Mouse (Mus musculus) E14TG2a.4 (cell line): ENCODE measurements around the gene Ptpn12.

Experiments used
- CTCF ChIP-seq: conservative IDR thresholded peaks from 2 replicates; pipeline ENCODE4 v1.5.1; 2014; ENCODE audit warnings: low read length
- NANOG ChIP-seq: IDR thresholded peaks from 2 replicates; pipeline ENCODE4 v1.6.1; 2014; ENCODE audit warnings: borderline replicate concordance, low read length, mixed read lengths
- POU5F1 ChIP-seq: IDR thresholded peaks from 2 replicates; pipeline ENCODE4 v1.6.1; 2014; ENCODE audit warnings: low read length, borderline replicate concordance

DNA sequence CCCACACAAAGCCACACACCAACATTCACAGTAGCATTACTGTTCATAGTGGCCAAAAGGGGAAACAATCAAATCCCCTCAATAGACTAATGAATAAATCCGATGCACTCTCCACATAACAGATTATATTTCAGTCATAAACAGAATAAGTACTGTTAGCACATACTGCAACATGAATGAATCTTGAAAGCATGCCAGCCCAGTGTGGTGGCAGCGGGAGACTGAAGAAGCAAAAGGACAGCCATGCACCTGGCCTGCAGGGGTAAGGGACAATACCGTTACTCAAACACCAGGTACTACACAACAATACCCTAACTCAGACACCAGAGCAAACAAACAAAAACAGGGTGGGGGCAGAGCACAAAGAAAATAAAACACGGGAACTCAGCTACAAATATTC, 6.7 kb downstream of the Ptpn12 start:
- TF ChIP-seq CTCF (no peak), NANOG (no peak), POU5F1 (no peak)
